Mouse (Mus musculus) lung, postnatal 36 days (tissue): ENCODE measurements at regions not wholly inside any gene's neighbourhood (a gene's known extent, or its start where the extent isn't known, plus 50 kb on each side); places are given as distances from the start of the nearest gene placed in this dataset.
A peak's percentile ranks its signal among the peaks of the same experiment; 100 is the strongest.

Experiments
- DNase-seq: peaks from one replicate; pipeline ENCODE4 v3.0.0; 2022; ENCODE audit warnings: mixed read lengths

GRCm38 (mm10) chr2:106256012-106256411 is 252.7 kb upstream of the Dnajc24 start:
- DNase-seq = no peak

- DNase-seq = no peak
These were observed 231.0 kb upstream of the Dnajc24 start for GRCm38 (mm10) chr2:106234358-106234757.

GRCm38 (mm10) chr2:106231136-106231535 is 227.8 kb upstream of the Dnajc24 start:
- no peak for DNase-seq

- no peak for DNase-seq
These were observed 226.7 kb upstream of the Dnajc24 start for GRCm38 (mm10) chr2:106230021-106230420.

GRCm38 (mm10) chr2:106228249-106228648 is 224.9 kb upstream of the Dnajc24 start:
- DNase-seq = no peak

- DNase-seq = no peak
These were observed 212.8 kb upstream of the Dnajc24 start for GRCm38 (mm10) chr2:106216169-106216568.

GRCm38 (mm10) chr2:106213740-106214139 is 210.4 kb upstream of the Dnajc24 start:
- no peak for DNase-seq

- no peak for DNase-seq
These were observed 207.4 kb upstream of the Dnajc24 start for GRCm38 (mm10) chr2:106210773-106211172.

- DNase-seq = no peak
These were observed 205.5 kb upstream of the Dnajc24 start for GRCm38 (mm10) chr2:106208767-106209250.

GRCm38 (mm10) chr2:106200130-106200529 is 196.8 kb upstream of the Dnajc24 start:
- DNase-seq = no peak

- no peak for DNase-seq
These were observed 191.8 kb upstream of the Dnajc24 start for GRCm38 (mm10) chr2:106195170-106195569.

GRCm38 (mm10) chr2:106194369-106195023 is 191.1 kb upstream of the Dnajc24 start:
- peak; percentile 60 for DNase-seq

GRCm38 (mm10) chr2:106193889-106194347 is 190.6 kb upstream of the Dnajc24 start:
- DNase-seq = no peak

- no peak for DNase-seq
These were observed 187.4 kb upstream of the Dnajc24 start for GRCm38 (mm10) chr2:106190579-106191322.

GRCm38 (mm10) chr2:106183651-106184050 is 180.3 kb upstream of the Dnajc24 start:
- no peak for DNase-seq

GRCm38 (mm10) chr2:106182051-106182450 is 178.7 kb upstream of the Dnajc24 start:
- DNase-seq = no peak

GRCm38 (mm10) chr2:106162681-106163080 is 159.3 kb upstream of the Dnajc24 start:
- no peak for DNase-seq

GRCm38 (mm10) chr2:106161877-106162276 is 158.5 kb upstream of the Dnajc24 start:
- no peak for DNase-seq

- no peak for DNase-seq
These were observed 146.4 kb upstream of the Dnajc24 start for GRCm38 (mm10) chr2:106149701-106150100.

- DNase-seq = no peak
These were observed 137.6 kb upstream of the Dnajc24 start for GRCm38 (mm10) chr2:106140931-106141330.

GRCm38 (mm10) chr2:106101002-106101401 is 97.7 kb upstream of the Dnajc24 start:
- DNase-seq = no peak

GRCm38 (mm10) chr2:106086121-106086520 is 82.8 kb upstream of the Dnajc24 start:
- DNase-seq = no peak

GRCm38 (mm10) chr2:106083801-106084800 is 80.8 kb upstream of the Dnajc24 start:
- DNase-seq = no peak
